Mouse (Mus musculus) ES-E14 (cell line): Measurements from ENCODE around the gene Hectd1. TPM values are rescaled to one million over a fixed set of nuclear protein-coding genes. Genes with fewer than 3 reads are reported as not detected.

Experiments used
- DNase-seq: peaks from one replicate; pipeline ENCODE4 v3.0.0-alpha.2; 2013; ENCODE audit warnings: low read depth, low spot score
- H3K27ac ChIP-seq: 2 replicates; pipeline ENCODE4 v1.5.1; 2012; ENCODE audit warnings: low read depth, mild to moderate bottlenecking, low read length, moderate library complexity, mixed read lengths; ENCODE audit not compliant: poor library complexity, insufficient read depth, severe bottlenecking
- H3K36me3 ChIP-seq: 2 replicates; pipeline ENCODE4 v1.6.1; 2012; ENCODE audit warnings: mild to moderate bottlenecking, low read length, moderate library complexity, mixed read lengths; ENCODE audit not compliant: control insufficient read depth, poor library complexity, insufficient read depth, severe bottlenecking
- H3K4me1 ChIP-seq, 2 experiments: fragments of 150-350 bp in 1 of 2; sonication (generic) in 1 of 2; 2 replicates each; pipeline ENCODE4 v1.6.1; 2012; ENCODE audit warnings: low read length in 2 of 2, mild to moderate bottlenecking in 1 of 2, mixed read lengths in 1 of 2; ENCODE audit not compliant: control insufficient read depth in 2 of 2, insufficient read depth in 2 of 2, poor library complexity in 1 of 2
- H3K4me3 ChIP-seq, 2 experiments: fragments of 150-350 bp in 1 of 2; sonication (generic) in 1 of 2; 2 replicates each; pipeline ENCODE4 v1.5.1; 2012; ENCODE audit warnings: low read length in 2 of 2, low read depth in 1 of 2, mild to moderate bottlenecking in 1 of 2, mixed read lengths in 1 of 2; ENCODE audit not compliant: insufficient read depth in 1 of 2, poor library complexity in 1 of 2, severe bottlenecking in 1 of 2
- H3K9ac ChIP-seq: 2 replicates; pipeline ENCODE4 v1.6.1; 2012; ENCODE audit warnings: low read depth, mild to moderate bottlenecking, low read length, mixed read lengths; ENCODE audit not compliant: poor library complexity, insufficient read depth, severe bottlenecking
- H3K9me3 ChIP-seq: fragments of 150-350 bp; sonication (generic); 2 replicates; pipeline ENCODE4 v1.6.1; 2012; ENCODE audit warnings: low read depth, mild to moderate bottlenecking, low read length; ENCODE audit not compliant: control insufficient read depth, insufficient read depth
- CHD2 ChIP-seq: IDR thresholded peaks from 2 replicates; pipeline ENCODE4 v1.6.1; 2014; ENCODE audit warnings: mild to moderate bottlenecking, low read depth, low read length, inconsistent platforms
- HCFC1 ChIP-seq: IDR thresholded peaks from 2 replicates; pipeline ENCODE4 v1.6.1; 2012; ENCODE audit warnings: low read length, inconsistent platforms, borderline replicate concordance; ENCODE audit not compliant: insufficient read depth
- MAFK ChIP-seq: IDR thresholded peaks from 2 replicates; pipeline ENCODE4 v1.6.1; 2014; ENCODE audit warnings: mild to moderate bottlenecking, low read depth, low read length, inconsistent platforms; ENCODE audit not compliant: insufficient read depth
- ZC3H11A ChIP-seq: IDR thresholded peaks from 2 replicates; pipeline ENCODE4 v1.6.1; 2012; ENCODE audit warnings: low read depth, mild to moderate bottlenecking, inconsistent platforms, low read length, borderline replicate concordance
- ZNF384 ChIP-seq: IDR thresholded peaks from 2 replicates; pipeline ENCODE4 v1.6.1; 2012; ENCODE audit warnings: low read depth, low read length, inconsistent platforms
- in situ Hi-C, 2 experiments: fragments of 600-800 bp; cut with MboI; formaldehyde crosslinking; loops; one replicate each; pipeline ENCODE4 v1.15.1; 2025; ENCODE audit warnings: low sequenced_read_pairs in 2 of 2, inconsistent platforms in 1 of 2; ENCODE audit not compliant: unreplicated experiment in 2 of 2
- total RNA-seq: library from RNA; depleted of rRNA; stranded (reverse); fragments of 300-350 nt; gene quantifications from 2 replicates; pipeline ENCODE4 v1.2.3, GENCODE M21; 2012

Hectd1 gene
- total RNA-seq, 1 experiment = 45.1 TPM

GRCm38 (mm10) chr12:51831296-51831695 is 2.0 kb upstream of the Hectd1 start:
- in situ Hi-C loops = no loop called here
- no peak for DNase-seq
- no peak overlapping the region for H3K4me3 ChIP-seq
- no peak overlapping the region for H3K9ac ChIP-seq
- H3K4me1 ChIP-seq = 0 out of 4 replicates have a peak, but pooled peaks cover 0 to 3% of the 10 kb centered on the region in 2 experiments
- no peak for TF ChIP-seq ZC3H11A
- no peak for TF ChIP-seq CHD2
- no peak for TF ChIP-seq ZNF384
- TF ChIP-seq MAFK = no peak
- no peak for TF ChIP-seq HCFC1
- H3K9me3 ChIP-seq = no peaks in the 10 kb centered on the region
- H3K36me3 ChIP-seq = no peaks in the 10 kb centered on the region
- no peak overlapping the region for H3K27ac ChIP-seq

GRCm38 (mm10) chr12:51830671-51831070 is 1.3 kb upstream of the Hectd1 start:
- Histone ChIP-seq H3K27ac (no peak overlapping the region), H3K9ac (no peak overlapping the region), H3K9me3 (no peaks in the 10 kb centered on the region), H3K36me3 (no peaks in the 10 kb centered on the region), H3K4me1 (0 out of 4 replicates have a peak, but pooled peaks cover 0 to 3% of the 10 kb centered on the region in 2 experiments), H3K4me3 (peak overlapping the region in 1 of 2 experiments; percentile 70; a peak in 2 of 4 replicates)
- in situ Hi-C loops = no loop called here
- DNase-seq = no peak
- no peak for TF ChIP-seq ZC3H11A
- TF ChIP-seq MAFK = no peak
- TF ChIP-seq ZNF384 = no peak
- TF ChIP-seq HCFC1 = no peak
- no peak for TF ChIP-seq CHD2

GRCm38 (mm10) chr12:51830077-51830402 is 704 bp upstream of the Hectd1 start:
- Histone ChIP-seq H3K9ac (peak overlapping the region; percentile 78), H3K36me3 (no peaks in the 10 kb centered on the region), H3K27ac (peak overlapping the region; percentile 46; the same call in 1 of the 2 replicates), H3K4me3 (peak overlapping the region; percentile 70 to 74), H3K4me1 (0 out of 4 replicates have a peak, but pooled peaks cover 0 to 3% of the 10 kb centered on the region in 2 experiments), H3K9me3 (no peaks in the 10 kb centered on the region)
- in situ Hi-C loops = no loop called here
- no peak for DNase-seq
- no peak for TF ChIP-seq HCFC1
- TF ChIP-seq MAFK = no peak
- TF ChIP-seq CHD2 = no peak
- no peak for TF ChIP-seq ZNF384
- no peak for TF ChIP-seq ZC3H11A

GRCm38 (mm10) chr12:51828716-51829289 is 533 bp downstream of the Hectd1 start:
- Histone ChIP-seq H3K36me3 (no peaks in the 10 kb centered on the region), H3K9me3 (no peaks in the 10 kb centered on the region), H3K4me3 (peak overlapping the region; percentile 70 to 74), H3K9ac (peak overlapping the region; percentile 78), H3K4me1 (0 out of 4 replicates have a peak, but pooled peaks cover 0 to 3% of the 10 kb centered on the region in 2 experiments), H3K27ac (peak overlapping the region; percentile 46)
- in situ Hi-C loops = no loop called here
- DNase-seq = no peak
- TF ChIP-seq MAFK (no peak), HCFC1 (no peak), ZC3H11A (no peak), CHD2 (no peak), ZNF384 (no peak)
